Mouse (Mus musculus) brain, embryonic 14.5 days (tissue): ENCODE measurements at regions not wholly inside any gene's neighbourhood (a gene's known extent, or its start where the extent isn't known, plus 50 kb on each side); places are given as distances from the start of the nearest gene placed in this dataset.

Experiments used
- CTCF ChIP-seq: fragments of 200-500 bp; IDR thresholded peaks from 2 replicates; pipeline ENCODE4 v1.5.1; 2012; ENCODE audit warnings: inconsistent platforms, mild to moderate bottlenecking, moderate library complexity, borderline replicate concordance; ENCODE audit not compliant: insufficient read depth, insufficient read length; ENCODE audit errors: extremely low read depth
- POLR2A ChIP-seq: fragments of 200-500 bp; IDR thresholded peaks from 2 replicates; pipeline ENCODE4 v1.6.1; 2012; ENCODE audit warnings: mild to moderate bottlenecking, inconsistent platforms, borderline replicate concordance; ENCODE audit not compliant: poor library complexity, insufficient read depth, insufficient read length, severe bottlenecking; ENCODE audit errors: extremely low read depth

DNA sequence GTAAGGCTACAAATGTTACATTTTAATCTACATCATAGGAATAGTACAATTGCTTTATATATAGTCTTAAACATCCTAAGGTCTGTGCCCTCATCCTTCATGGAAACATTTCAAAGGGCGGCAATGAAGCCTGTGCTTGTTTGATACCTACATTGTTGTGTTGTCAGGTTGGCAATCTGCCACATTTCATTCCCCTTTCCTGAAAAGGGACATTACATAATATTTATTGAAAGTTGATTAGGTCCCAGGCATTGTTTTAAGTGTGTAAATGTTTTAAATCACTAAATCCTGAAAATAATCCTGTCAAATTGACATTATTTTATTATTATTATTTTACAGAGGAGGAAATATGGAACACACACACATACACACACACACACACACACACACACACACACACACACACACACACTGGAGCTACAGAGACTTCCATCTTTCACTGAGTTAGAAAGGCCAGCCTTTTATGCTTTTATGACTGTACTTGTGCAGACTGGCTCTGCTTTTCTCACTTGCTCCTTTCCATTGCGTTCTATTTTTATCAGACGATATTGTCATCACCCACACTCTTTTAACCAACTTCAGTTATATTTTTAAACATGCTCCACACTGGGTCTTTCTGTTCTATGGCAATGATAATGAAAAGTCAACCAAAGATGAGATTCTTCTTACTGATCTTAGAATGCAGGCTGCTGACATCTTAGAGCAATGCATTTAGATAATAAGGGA is 153.8 kb upstream of the Asb5 start:
- TF ChIP-seq POLR2A (no peak), CTCF (no peak)
